Mouse (Mus musculus) kidney, adult 2 months (tissue): ENCODE data around the gene Nav2. TPM values are rescaled to one million over a fixed set of nuclear protein-coding genes. Genes with fewer than 3 reads are reported as not detected.

ENCODE experiments used
- DNase-seq: peaks from one replicate; pipeline ENCODE4 v3.0.0; 2021
- H3K27ac ChIP-seq: fragments of 200-500 bp; 2 replicates; pipeline ENCODE4 v1.5.1; 2012; ENCODE audit warnings: low read depth, low read length, control low read depth, inconsistent platforms; ENCODE audit not compliant: insufficient read depth
- H3K27me3 ChIP-seq: fragments of 200-500 bp; replicated peaks from 2 replicates; pipeline ENCODE4 v1.6.1; 2012; ENCODE audit warnings: mild to moderate bottlenecking, moderate library complexity, low read length, inconsistent platforms; ENCODE audit not compliant: control insufficient read depth, insufficient read depth
- H3K36me3 ChIP-seq: fragments of 200-500 bp; 2 replicates; pipeline ENCODE4 v1.6.1; 2012; ENCODE audit warnings: mild to moderate bottlenecking, moderate library complexity, low read length, inconsistent platforms; ENCODE audit not compliant: control insufficient read depth, insufficient read depth
- H3K4me1 ChIP-seq: fragments of 200-500 bp; 2 replicates; pipeline ENCODE4 v1.6.1; 2011; ENCODE audit warnings: low read length; ENCODE audit not compliant: control insufficient read depth, insufficient read depth
- H3K4me3 ChIP-seq: fragments of 200-500 bp; 2 replicates; pipeline ENCODE4 v1.5.1; 2011; ENCODE audit warnings: mild to moderate bottlenecking, low read depth, low read length, control low read depth; ENCODE audit not compliant: insufficient read depth
- CTCF ChIP-seq: fragments of 200-500 bp; conservative IDR thresholded peaks from 2 replicates; pipeline ENCODE4 v1.5.1; 2011; ENCODE audit warnings: low read depth, mild to moderate bottlenecking, control low read depth, low read length, moderate library complexity, mixed read lengths; ENCODE audit not compliant: insufficient read depth, insufficient read length
- POLR2A ChIP-seq: fragments of 200-500 bp; IDR thresholded peaks from one replicate; pipeline ENCODE4 v1.6.1; 2011; ENCODE audit warnings: low read depth, low read length, control low read depth
- WGBS: fragments of 180-500 bp; shearing (Covaris S2); methylation state at CpG from one replicate; pipeline ENCODE4 v1.1.7; 2018; 5-methylcytosine and 5-hydroxymethylcytosine counted together
- polyA plus RNA-seq: library from polyadenylated mRNA; depleted of rRNA; stranded (reverse); fragments of >200 nt; gene quantifications from 2 replicates; pipeline ENCODE4 v1.2.3, GENCODE M21; 2012

Nav2 gene
- polyA plus RNA-seq, 1 experiment: 18.3 TPM

DNA sequence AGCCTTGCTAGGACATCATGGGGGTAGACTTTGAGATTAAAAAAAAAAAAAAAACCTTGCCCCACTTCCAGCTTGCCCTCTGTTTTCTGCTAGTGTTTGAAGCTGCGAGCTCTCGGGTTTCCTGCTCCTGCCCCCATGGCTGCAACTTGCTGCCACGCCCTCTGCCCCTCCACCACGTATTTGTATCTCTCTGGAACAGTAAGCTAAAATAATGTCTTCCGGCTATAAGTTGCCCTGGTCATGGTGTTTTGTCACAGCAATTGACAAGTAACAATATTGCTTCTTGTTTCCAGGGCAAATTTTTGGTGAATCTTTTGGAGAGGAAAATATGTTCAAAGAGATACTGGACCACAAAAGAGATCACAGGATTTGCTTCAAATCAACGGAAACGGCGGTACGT is 10.1 kb upstream of the Nav2 start:
- no peaks in the 10 kb centered on the region for H3K27me3 ChIP-seq
- no peak for DNase-seq
- no peaks in the 10 kb centered on the region for H3K4me1 ChIP-seq
- H3K36me3 ChIP-seq: no peaks in the 10 kb centered on the region
- no peak overlapping the region for H3K4me3 ChIP-seq
- TF ChIP-seq POLR2A (no peak), CTCF (no peak)
- WGBS: 53% methylated on average over 9 of the region's 9 CpGs
- no peak overlapping the region for H3K27ac ChIP-seq

DNA sequence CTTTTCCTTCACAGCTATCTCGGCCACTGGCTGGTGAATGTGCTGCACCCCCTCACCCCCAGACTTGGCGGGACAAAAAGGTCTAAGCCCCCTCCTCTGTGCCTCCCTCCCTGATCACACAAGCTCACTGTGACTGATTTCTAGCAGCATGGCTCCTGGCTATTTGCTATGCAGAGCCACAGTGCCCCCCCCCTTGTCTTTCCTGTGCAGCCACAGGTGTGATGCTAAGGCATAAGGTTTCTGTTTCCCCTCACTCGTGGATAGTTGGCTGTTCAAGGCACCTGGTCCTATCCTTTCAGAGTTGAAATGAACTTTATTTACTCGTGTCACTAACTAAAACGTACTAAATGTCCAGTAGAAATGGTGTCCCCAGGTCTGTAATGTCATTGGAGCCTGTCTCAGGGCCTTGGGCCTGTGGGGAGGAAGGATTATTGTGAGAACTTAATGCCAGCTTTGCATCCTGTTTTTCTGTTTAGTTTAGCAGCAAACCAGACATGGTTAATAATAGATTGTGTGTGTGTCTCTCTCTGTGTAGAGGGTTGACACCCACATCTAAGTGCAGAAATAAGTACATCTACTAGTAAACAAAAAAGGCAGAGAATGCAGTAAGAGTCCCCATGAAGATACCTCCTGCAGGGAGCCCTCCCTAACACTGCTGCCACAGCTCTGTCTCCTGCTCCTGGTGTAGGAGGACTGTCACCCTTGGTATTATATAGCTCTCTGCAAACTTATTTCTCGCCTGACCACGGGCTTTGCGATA is 7.9 kb upstream of the Nav2 start:
- no peaks in the 10 kb centered on the region for H3K36me3 ChIP-seq
- 73% methylated on average over 8 of the region's 8 CpGs for WGBS
- no peaks in the 10 kb centered on the region for H3K27me3 ChIP-seq
- H3K27ac ChIP-seq: no peak overlapping the region
- DNase-seq: no peak
- TF ChIP-seq POLR2A: no peak
- TF ChIP-seq CTCF: no peak
- H3K4me3 ChIP-seq: no peak overlapping the region
- H3K4me1 ChIP-seq: no peaks in the 10 kb centered on the region

DNA sequence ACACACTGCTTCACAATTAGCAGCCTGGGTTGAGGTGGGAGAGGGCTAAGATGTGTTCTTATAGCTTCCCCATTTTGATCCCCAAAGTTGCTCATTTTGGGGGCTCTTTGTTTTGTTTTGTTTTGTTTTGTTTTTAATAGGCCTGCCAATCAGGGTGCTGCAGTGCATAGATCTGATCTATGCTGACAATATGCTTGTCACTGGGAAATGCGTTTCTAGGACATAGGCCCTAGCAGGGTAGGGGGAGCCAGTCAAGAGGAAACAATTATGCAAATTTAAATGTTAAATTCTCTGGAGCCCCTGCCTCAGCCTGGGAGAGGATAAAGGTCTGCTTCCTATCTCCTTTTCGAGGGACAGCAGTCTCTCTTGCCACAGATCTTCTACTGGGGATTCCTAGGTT is 6.1 kb upstream of the Nav2 start:
- no peak for TF ChIP-seq POLR2A
- no peak for TF ChIP-seq CTCF
- H3K4me1 ChIP-seq: no peaks in the 10 kb centered on the region
- no peak overlapping the region for H3K4me3 ChIP-seq
- no peak overlapping the region for H3K27ac ChIP-seq
- H3K36me3 ChIP-seq: no peaks in the 10 kb centered on the region
- DNase-seq: no peak
- 65% methylated on average over 2 of the region's 2 CpGs for WGBS
- H3K27me3 ChIP-seq: no peaks in the 10 kb centered on the region

DNA sequence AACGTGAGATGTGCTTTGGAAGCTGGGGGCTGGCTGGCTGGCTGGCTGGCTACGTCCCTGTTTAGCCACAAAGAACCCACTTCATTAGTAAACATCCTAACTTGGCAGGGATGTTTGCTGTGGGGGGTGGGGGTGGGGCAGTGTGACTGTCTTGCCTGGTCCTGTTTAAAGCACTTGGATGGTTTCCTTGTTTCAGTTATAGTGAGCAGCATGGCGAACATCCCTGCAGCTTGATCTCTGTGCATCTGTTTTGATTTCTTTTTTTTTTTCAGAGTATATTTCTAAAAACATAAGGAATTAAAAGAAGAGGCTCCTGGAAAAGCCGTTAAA is 791 bp downstream of the Nav2 start:
- WGBS: 63% methylated on average over 4 of the region's 4 CpGs
- no peaks in the 10 kb centered on the region for H3K36me3 ChIP-seq
- H3K4me1 ChIP-seq: no peaks in the 10 kb centered on the region
- no peak for DNase-seq
- no peak overlapping the region for H3K27ac ChIP-seq
- no peaks in the 10 kb centered on the region for H3K27me3 ChIP-seq
- H3K4me3 ChIP-seq: no peak overlapping the region
- no peak for TF ChIP-seq POLR2A
- TF ChIP-seq CTCF: no peak

DNA sequence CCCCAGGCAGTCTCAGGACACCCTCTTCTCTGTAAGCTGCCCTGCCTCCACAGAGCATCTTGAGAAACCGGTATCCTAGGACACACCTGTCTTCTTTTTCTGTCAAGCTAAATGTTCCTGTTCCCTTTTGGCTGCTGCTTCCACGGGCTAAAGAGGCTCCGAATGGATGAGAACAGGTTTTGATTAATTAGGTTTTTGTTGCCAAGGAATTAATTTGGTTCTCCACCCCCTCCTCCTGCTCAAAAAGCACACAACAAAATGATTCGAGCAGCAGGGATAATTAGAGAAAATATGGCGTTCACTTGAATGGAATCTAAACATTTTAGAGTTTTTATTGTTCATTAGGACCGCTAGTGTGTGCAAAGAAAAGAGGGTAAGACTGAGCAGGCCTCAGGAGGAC is 1.8 kb downstream of the Nav2 start:
- DNase-seq: no peak
- TF ChIP-seq POLR2A (no peak), CTCF (no peak)
- H3K4me3 ChIP-seq: no peak overlapping the region
- H3K4me1 ChIP-seq: no peaks in the 10 kb centered on the region
- no peaks in the 10 kb centered on the region for H3K27me3 ChIP-seq
- 76% methylated on average over 6 of the region's 6 CpGs for WGBS
- no peaks in the 10 kb centered on the region for H3K36me3 ChIP-seq
- no peak overlapping the region for H3K27ac ChIP-seq

DNA sequence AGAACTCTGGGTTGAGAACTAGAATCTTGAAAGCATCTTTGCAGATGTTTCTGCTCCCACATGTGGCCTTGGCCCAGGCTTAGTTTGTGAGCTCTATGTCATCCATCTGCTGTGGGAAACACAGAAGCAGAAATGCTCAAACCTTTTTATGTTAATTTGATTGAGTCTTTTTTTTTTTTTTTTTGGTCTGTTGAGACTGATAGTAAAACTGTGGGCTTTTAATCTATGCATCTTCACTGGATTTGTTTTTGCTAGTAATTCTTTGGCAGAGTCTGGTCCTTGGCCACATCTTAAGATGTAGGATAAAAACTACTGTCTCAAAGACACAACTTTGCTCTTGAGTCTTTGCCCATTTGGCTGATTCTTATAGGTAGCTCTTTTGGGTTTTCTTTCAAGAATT is 2.6 kb downstream of the Nav2 start:
- Histone ChIP-seq H3K27me3 (no peaks in the 10 kb centered on the region), H3K27ac (no peak overlapping the region), H3K4me1 (no peaks in the 10 kb centered on the region), H3K4me3 (no peak overlapping the region), H3K36me3 (no peaks in the 10 kb centered on the region)
- TF ChIP-seq CTCF: no peak
- TF ChIP-seq POLR2A: no peak
- DNase-seq: no peak

DNA sequence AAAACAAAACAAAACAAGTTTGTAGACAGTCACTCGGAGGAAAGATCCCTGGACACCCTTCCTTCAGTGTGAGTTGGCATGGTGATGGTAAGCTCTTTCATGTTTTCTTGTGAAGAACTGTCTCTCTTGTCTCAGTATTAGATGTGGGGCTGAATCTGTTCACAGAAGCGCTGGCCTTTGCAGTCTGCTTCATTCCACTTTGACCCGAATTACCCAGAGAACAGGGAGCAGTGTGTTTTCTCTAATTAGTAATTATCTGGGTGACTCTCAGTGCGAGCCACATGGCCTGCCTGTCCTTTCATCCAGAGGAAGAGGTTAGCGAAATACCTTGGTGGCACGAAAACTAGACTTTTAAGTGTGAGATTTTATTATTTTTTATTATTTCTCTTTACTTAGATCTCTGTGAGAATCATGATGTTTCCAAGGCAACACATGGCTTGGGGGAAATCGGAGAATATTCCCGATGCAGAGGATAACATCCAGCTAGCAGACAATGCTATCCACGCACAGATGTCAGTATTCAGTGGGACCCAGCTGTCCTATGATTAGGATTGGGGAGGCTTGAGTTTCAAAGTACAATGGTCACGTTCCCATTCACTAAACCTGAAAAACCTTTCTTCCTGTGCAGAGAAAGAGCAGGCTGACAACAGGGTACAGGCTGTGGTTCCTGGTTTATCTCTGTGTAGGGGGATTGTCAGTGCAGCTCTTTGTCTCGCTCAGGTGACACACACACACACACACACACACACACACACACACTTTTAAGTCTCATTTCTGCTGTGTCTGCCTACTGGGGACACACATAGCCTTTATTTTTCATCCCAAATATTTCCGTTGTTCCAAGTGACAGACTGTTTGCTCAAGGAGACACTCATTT is 6.4 kb downstream of the Nav2 start:
- H3K4me3 ChIP-seq: no peak overlapping the region
- no peak overlapping the region for H3K27ac ChIP-seq
- H3K27me3 ChIP-seq: no peaks in the 10 kb centered on the region
- no peak for TF ChIP-seq CTCF
- no peaks in the 10 kb centered on the region for H3K4me1 ChIP-seq
- H3K36me3 ChIP-seq: no peaks in the 10 kb centered on the region
- WGBS: 70% methylated on average over 12 of the region's 12 CpGs
- DNase-seq: no peak
